Mouse (Mus musculus) T-helper 1 cell (primary cell): ENCODE measurements around the gene Tbrg1.

Experiments used
- in situ Hi-C: fragments of 300-600 bp; cut with MboI, MseI; formaldehyde crosslinking; loops from one replicate; pipeline ENCODE4 v1.15.1; 2025; ENCODE audit warnings: high pct_unique_total_duplicates

Gene Tbrg1

DNA sequence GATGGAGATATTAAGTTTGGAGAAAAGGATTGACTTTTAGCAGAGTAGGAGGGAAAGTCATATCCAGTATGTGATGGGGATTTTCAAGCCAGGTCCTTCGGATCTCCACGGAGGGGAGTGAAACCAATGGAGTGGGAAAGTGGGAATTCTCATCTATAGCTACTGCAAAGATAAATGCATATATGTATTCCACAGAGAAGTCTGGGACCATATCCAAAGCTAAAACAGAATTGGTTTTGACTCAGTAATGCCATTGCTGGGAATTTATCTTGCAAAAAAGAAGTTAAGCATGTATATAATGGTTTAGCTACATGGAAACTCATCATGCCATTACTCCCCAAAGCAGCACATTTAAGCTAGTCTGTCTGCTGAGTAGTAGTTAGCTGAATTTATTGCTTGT is 24.8 kb downstream of the Tbrg1 start:
- in situ Hi-C loops, result no loop called here

GRCm38 (mm10) chr9:37629941-37630340 is 27.2 kb downstream of the Tbrg1 start:
- in situ Hi-C loops, result loop anchor here (10.0 kb wide), 1 partner anchor 375 kb away; the partner anchor contains the start of gene Slc37a2

GRCm38 (mm10) chr9:37628581-37628980 is 28.5 kb downstream of the Tbrg1 start:
- in situ Hi-C loops, result loop anchor here (10.0 kb wide), 1 partner anchor 374 kb away; the partner anchor contains the start of gene Slc37a2

DNA sequence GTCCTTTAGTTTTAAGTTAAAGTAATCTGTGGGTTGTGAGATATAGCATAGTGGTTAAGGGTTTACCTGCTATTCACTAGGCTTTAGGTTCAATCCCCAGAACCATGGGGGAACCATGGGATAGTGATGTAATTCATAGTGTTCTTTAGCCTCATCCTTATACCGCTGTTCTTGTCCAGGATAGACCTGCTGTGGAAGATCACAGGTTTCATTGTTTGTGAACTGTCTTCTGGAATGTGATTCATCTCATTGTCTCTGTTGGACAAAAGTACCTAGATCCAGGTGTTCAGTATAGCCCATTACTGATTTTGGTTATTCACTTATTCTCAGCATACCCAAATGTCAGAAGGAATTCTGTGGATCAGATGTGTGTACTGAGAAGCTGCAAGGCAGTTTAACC is 29.8 kb downstream of the Tbrg1 start:
- in situ Hi-C loops, result loop anchor here (10.0 kb wide), 1 partner anchor 372 kb away; the partner anchor contains the start of gene Slc37a2

DNA sequence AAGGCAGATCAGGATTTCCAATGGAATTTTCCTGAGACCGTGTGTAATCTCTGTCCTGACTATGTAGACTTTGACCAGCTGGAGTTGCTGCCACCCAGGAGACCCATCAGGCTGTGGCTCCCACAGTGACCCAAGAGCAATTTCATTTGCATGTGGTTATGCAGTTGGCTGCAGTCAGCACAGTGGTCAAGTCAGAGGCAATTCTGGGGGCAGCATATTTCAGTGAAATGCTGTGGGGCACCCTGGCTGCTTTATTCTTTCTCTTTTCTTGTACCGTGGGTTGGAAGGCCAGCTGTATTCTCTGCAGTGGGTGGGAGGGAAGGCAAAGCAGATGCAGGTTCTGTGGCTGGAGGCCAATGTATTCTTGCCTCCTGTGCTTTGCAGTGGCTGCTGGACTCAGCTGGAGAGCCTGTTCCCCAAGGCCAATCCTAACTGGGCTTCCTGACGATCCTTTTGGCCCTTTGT is 31.0 kb downstream of the Tbrg1 start:
- in situ Hi-C loops, result loop anchor here (10.0 kb wide), 1 partner anchor 371 kb away; the partner anchor contains the start of gene Slc37a2

DNA sequence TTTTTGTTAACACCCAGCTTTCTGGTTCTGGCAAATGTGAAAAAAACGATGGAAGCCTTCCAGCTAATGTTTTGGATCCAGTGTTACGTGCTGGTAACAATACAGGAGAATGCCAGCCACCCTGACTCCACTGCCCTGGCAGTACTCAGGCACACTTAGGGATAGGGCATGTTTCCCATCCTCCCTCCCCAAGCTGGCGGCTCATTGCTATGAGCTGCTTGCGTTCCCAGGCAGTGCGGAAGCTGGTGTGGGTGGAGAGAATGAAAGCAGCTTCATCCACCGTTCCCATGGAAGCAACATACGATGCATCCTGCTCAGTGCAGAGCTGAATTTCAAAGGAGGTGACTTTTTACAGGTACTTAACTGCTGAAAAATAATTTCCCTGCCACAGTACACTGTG is 31.5 kb downstream of the Tbrg1 start:
- in situ Hi-C loops, result loop anchor here (10.0 kb wide), 1 partner anchor 371 kb away; the partner anchor contains the start of gene Slc37a2

- in situ Hi-C loops, result loop anchor here (10.0 kb wide), 1 partner anchor 370 kb away; the partner anchor contains the start of gene Slc37a2
These were observed 32.0 kb downstream of the Tbrg1 start for GRCm38 (mm10) chr9:37625129-37625528.

GRCm38 (mm10) chr9:37624502-37624901 is 32.6 kb downstream of the Tbrg1 start:
- in situ Hi-C loops, result loop anchor here (10.0 kb wide), 1 partner anchor 370 kb away; the partner anchor contains the start of gene Slc37a2

- in situ Hi-C loops, result loop anchor here (10.0 kb wide), 1 partner anchor 369 kb away; the partner anchor contains the start of gene Slc37a2
These were observed 33.1 kb downstream of the Tbrg1 start for GRCm38 (mm10) chr9:37623981-37624380.

- in situ Hi-C loops, result loop anchor here (10.0 kb wide), 1 partner anchor 366 kb away; the partner anchor contains the start of gene Slc37a2
These were observed 35.8 kb downstream of the Tbrg1 start for GRCm38 (mm10) chr9:37621290-37621689.

DNA sequence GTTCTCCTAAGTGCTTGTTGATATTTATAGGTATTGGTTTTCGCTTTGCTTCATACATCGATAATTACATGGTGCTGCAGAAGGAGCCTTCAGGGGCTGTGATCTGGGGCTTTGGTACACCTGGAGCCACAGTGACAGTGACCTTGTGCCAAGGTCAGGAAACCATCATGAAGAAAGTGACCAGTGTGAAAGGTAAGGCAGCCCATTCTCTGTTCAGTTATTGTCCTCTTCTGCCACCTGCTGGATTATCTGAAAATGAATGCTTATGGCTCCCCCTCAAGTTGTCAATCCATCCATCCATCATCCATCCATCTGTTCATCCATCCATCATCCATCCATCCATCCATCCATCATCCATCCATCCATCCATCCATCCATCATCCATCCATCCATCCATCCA is 40.3 kb downstream of the Tbrg1 start:
- in situ Hi-C loops, result loop anchor here (5.0 kb wide), 1 partner anchor 154 kb away; no protein-coding TSS in a partner anchor

DNA sequence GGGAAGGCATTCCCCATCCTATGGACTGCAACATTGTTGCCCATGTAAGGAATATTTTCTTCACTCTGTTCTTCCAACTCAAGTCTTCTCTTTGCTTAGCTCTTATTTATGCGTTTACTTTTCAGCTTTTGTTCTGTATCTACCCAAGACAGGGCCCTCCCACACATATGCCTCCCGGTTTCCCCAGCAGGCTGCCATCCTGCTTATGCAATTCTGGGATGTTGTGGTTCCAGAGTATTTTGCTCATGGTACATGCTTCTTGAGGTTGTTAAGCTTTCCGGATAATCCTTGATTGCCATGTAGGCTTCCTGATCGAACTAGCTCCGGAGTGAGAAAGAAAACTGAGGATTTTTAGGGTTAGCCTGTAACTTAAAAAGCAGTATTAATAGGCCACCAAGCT is 41.9 kb downstream of the Tbrg1 start:
- in situ Hi-C loops, result loop anchor here (5.0 kb wide), 1 partner anchor 153 kb away; no protein-coding TSS in a partner anchor

- in situ Hi-C loops, result no loop called here
These were observed 42.8 kb downstream of the Tbrg1 start for GRCm38 (mm10) chr9:37614316-37614715.

- in situ Hi-C loops, result no loop called here
These were observed 43.2 kb downstream of the Tbrg1 start for GRCm38 (mm10) chr9:37613911-37614280.

- in situ Hi-C loops, result no loop called here
These were observed 43.8 kb downstream of the Tbrg1 start, which contains the start of gene Spa17 for GRCm38 (mm10) chr9:37613182-37613910. Spa17 (minus strand) TSS chr9:37613722.

GRCm38 (mm10) chr9:37609558-37609957 is 47.6 kb downstream of the Tbrg1 start:
- in situ Hi-C loops, result no loop called here

GRCm38 (mm10) chr9:37605089-37605488 is 52.0 kb downstream of the Tbrg1 start:
- in situ Hi-C loops, result no loop called here

- in situ Hi-C loops, result no loop called here
These were observed 56.4 kb downstream of the Tbrg1 start for GRCm38 (mm10) chr9:37600538-37601205.
